Mouse (Mus musculus) frontal cortex, postnatal 14 days (tissue): ENCODE data around the gene Kif26b.

Source experiments
- DNase-seq, 2 experiments: peaks; one replicate each; pipeline ENCODE4 v3.0.0; 2022; ENCODE audit warnings: low spot score in 2 of 2

Kif26b gene

GRCm38 (mm10) chr1:178540247-178540646 is 11.3 kb downstream of the Kif26b start:
- DNase-seq = no peak

DNA sequence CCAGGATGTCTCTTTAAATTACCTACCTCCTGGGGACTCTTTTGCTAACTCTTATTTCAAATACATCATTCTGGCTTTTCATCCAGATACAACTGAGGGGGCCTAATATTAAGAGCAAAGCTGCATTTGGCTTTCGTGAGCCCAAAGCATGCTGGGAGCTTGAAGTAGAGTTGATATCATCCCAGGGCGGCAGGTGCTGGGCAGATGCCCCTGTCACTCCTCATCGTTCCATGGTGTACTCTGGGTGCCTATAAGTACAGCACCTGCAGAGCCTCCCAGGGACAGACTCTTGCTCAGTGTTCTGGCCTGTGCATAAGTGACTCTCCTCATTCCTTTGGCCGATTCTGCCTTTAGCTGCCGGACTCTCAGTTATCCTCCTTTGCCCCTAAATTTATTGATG is 13.5 kb downstream of the Kif26b start:
- no peak for DNase-seq

DNA sequence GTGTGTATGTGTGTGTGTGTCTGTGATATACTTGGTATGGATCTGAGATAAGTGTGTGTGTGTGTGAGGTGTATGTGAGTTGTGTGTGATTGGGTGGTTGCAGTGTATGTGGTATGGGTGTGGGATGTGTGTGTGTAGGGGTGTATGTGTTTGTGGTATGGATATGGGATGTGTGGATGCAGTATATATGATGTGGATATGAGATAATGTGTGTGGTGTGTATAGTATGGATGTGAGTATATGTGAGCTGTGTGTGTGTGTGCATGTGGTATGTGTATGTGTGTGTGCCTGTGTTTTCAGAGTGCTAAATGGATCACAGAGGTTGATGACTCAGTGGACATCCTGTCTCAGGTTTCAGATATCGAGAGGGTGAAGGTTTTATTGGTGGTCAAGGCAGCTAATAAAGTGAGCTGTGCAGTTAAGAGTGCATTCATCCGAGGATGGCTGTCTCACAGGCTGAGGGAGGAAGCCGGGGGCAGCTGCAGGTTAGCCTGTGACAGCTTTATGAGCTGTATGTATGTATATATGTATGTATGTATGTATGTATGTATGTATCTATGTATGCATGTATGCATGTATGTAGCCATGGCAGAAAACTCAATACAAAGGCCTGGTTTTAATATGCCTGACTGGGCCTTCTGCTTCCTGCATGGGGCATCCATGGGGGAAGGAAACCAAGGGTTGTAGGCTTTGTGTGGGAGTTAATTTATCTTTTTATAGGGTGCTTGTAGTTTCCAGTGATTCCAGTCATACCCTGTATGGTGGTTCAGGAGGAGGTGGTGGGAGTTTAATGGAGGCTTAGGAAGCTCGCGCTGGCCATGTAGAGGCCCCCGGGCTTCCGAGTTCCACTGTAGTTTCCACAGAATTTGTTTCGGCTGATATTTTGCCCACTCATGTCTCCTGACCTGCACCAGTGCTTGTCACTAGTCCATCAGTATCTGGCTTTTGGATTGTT is 14.3 kb downstream of the Kif26b start:
- DNase-seq = no peak

DNA sequence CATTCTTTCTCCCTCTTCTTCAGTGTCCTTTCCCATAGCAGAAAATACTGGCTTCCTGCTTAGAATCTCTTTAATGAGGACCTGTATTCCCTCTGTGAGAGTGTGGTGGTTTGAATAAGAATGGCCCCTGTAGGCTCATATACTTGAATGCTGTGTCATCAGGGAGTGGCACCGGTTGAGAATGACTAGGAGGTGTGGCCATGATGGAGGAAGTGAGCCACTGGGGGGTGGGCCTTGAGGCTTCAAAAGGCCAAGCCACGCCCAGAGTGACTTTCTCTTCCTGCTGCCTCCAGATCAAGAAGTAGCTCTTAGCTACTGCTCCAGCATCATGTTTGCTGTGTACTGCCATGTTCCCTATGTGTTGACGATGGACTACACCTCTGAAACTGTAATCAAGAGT is 15.7 kb downstream of the Kif26b start:
- no peak for DNase-seq

DNA sequence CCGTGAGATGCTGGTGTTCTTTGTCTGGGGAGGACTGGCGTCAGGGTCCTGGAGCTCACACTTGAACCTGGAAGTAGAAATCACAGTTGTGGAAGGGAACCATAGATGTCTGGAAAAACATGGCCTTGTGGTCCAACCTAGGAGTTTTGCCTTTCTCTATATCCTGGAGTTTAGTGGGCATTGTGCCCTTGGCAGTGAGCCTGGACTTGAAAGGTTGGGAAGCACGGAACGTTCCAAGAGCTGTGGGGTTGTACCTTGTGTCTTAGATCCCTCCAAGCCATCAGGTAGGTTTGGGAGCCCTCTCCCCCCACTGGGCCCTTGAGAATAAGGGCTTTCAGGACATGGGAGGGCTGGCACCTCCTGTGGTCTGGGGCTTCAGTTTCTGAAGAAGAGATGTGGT is 20.7 kb downstream of the Kif26b start:
- no peak for DNase-seq

DNA sequence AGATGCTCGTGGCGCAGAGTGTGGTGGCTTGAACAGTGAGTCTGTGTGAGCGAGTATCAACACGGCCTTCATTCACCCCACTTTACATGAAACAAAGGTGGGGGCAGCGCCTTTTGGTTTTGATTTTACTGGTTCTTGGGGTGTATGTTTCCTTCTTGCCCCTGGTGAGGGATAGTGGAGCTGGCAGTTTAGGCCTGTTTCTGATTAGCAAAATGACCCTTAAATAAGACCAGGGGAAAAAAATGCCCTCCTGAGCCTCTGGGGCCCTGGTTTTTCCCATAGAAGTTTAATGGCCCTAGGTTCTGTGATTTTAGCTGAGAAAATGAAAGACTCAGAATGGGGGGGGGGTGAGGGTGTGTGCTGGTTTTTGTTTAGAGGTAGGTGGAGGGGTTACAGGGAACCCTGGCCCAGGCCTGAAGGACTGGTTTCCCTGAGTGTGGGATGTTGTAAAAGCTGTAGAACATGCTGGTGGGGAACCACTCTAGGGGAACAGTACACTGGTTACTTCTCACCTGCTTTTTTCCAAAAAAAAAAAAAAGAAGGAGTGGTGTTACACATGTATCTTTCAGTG is 21.6 kb downstream of the Kif26b start:
- no peak for DNase-seq

DNA sequence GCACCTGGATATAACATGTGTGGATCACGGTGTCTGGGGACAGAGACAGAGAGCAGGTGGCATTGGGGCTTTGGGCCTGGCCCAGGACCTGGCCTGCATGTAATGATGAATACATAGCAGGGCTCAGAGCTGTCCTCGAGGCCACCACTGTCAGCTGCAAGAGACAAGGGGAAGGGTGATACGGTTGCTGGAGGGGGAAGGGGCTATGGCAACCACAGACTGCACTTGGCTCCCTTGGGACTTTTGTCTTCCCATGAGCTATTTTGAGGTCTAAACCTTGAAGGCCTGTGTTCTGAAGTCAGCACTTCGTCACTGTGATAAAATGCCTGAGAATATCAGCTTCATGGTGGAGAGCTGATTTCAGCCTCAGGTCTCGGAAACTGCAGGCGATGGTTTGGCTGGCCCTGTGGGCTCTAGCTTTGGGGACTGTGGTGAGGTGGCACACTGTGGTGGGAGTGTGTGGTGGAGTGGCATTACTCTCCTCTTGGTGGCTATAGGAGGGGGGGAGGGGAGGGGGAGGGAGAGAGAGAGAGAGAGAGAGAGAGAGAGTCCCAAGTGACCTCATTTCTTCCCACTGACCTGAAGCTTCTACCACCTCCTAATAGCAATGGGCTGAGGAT is 23.5 kb downstream of the Kif26b start:
- no peak for DNase-seq

DNA sequence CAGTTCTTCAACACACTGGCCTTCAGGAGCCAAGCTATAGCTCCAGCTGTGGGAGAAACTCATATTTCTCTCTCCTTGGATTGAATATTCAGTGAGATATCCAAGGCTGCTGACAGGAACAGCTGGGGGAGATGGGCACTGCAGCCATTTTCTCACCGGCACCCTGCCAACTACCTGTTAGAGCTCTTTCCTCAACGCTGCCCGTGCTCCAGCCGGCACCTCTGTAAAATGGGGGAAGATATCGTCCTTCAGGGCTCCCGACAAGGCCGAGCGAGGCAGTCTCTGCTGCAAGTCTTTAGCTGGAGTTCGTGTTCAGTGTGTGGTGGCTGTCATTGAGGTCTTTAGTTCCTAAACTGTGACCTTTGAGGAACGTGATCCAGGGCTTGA is 24.0 kb downstream of the Kif26b start:
- DNase-seq = no peak

DNA sequence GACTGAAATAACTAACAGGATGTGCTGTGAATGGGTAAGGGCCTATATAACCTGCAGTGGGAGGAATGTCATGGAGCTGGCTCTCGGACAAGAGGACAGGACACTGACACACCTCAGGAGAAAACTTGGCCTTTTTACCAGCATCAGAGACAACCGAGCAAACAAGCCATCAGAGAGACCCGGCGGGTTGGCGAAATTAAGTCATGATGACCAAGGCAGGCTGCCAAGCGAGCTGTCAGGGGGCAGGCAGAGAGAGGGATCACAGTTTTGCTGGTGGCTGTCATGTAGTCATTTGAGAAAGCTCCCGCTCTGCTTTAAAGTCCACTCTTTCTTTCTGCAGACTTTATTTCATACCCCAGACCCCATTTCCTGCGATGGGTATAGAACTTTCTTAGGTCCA is 27.3 kb downstream of the Kif26b start:
- DNase-seq = no peak

DNA sequence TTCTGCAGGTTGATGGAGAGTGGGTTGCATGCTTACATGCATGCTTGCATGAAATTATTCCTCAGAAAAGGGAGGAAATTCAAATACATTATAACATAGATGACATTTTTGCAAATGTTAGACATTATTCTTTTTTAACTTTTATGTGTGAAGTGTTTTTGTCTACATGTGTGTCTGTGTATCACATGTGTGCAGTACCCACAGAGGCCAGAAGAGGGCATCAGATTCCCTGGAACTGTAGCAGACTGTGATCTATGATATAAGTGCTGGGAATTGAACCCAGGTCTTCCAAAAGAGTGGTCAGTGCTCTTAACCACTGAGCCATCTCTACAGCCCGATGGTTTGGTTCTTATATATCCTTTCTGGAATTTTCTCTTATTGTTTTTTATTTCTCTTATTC is 31.1 kb downstream of the Kif26b start:
- no peak for DNase-seq

GRCm38 (mm10) chr1:178563834-178564233 is 34.9 kb downstream of the Kif26b start:
- DNase-seq = no peak

GRCm38 (mm10) chr1:178564800-178565199 is 35.9 kb downstream of the Kif26b start:
- no peak for DNase-seq

GRCm38 (mm10) chr1:178568551-178569545 is 39.9 kb downstream of the Kif26b start:
- DNase-seq = no peak

DNA sequence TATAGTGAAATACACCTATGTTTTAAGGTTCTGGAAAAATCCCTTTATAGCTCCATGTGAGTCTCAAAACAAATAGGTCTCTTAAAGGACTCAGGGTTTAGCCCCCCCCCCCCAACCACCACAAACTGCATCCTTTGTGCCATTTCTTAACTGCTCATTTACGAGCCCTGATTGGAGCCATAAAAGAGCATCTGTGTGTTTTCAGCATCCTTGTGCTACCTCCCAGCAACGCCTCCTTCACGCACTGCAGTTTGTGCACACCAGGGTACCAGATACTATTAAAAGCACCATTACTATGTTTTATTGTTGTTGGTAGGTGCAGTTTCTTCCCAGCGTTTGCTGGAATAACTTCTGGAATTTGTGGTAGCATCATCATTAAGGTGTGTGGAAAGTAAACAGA is 42.1 kb downstream of the Kif26b start:
- DNase-seq = no peak

GRCm38 (mm10) chr1:178571885-178572444 is 43.0 kb downstream of the Kif26b start:
- no peak for DNase-seq

GRCm38 (mm10) chr1:178573406-178574032 is 44.6 kb downstream of the Kif26b start:
- no peak for DNase-seq

GRCm38 (mm10) chr1:178575706-178576105 is 46.8 kb downstream of the Kif26b start:
- DNase-seq = no peak

- DNase-seq = no peak
Observed at GRCm38 (mm10) chr1:178576926-178577325, 48.0 kb downstream of the Kif26b start.

GRCm38 (mm10) chr1:178585366-178586020 is 56.6 kb downstream of the Kif26b start:
- DNase-seq = no peak
